Mouse (Mus musculus) small intestine, adult 2 months (tissue): ENCODE data around the gene Hspa12b. TPM values are rescaled to one million over a fixed set of nuclear protein-coding genes. Genes with fewer than 3 reads are reported as not detected.

Experiments used
- H3K27ac ChIP-seq: fragments of 200-500 bp; 2 replicates; pipeline ENCODE4 v1.5.1; 2012; ENCODE audit warnings: low read depth, low read length, control low read depth, inconsistent platforms; ENCODE audit not compliant: insufficient read depth
- H3K27me3 ChIP-seq: fragments of 200-500 bp; 2 replicates; pipeline ENCODE4 v1.6.1; 2012; ENCODE audit warnings: mild to moderate bottlenecking, moderate library complexity, low read length, inconsistent platforms; ENCODE audit not compliant: control insufficient read depth, insufficient read depth
- H3K36me3 ChIP-seq: fragments of 200-500 bp; 2 replicates; pipeline ENCODE4 v1.6.1; 2012; ENCODE audit warnings: mild to moderate bottlenecking, low read length, control low read depth, inconsistent platforms; ENCODE audit not compliant: control insufficient read depth, insufficient read depth
- H3K4me1 ChIP-seq: fragments of 200-500 bp; 2 replicates; pipeline ENCODE4 v1.6.1; 2012; ENCODE audit warnings: low read length, inconsistent platforms, mixed read lengths; ENCODE audit not compliant: control insufficient read depth, insufficient read depth, insufficient read length
- H3K4me3 ChIP-seq: fragments of 200-500 bp; 2 replicates; pipeline ENCODE4 v1.5.1; 2012; ENCODE audit warnings: low read depth, mild to moderate bottlenecking, control low read depth, inconsistent platforms, low read length, moderate library complexity
- CTCF ChIP-seq: fragments of 200-500 bp; IDR thresholded peaks from 2 replicates; pipeline ENCODE4 v1.5.1; 2012; ENCODE audit warnings: low read depth, mild to moderate bottlenecking, control low read depth, inconsistent platforms, low read length, moderate library complexity, mixed read lengths; ENCODE audit not compliant: insufficient replicate concordance, insufficient read length; ENCODE audit errors: extremely low read depth
- POLR2A ChIP-seq: fragments of 200-500 bp; IDR thresholded peaks from 2 replicates; pipeline ENCODE4 v1.6.1; 2012; ENCODE audit warnings: low read depth, mild to moderate bottlenecking, control low read depth, inconsistent platforms, low read length, moderate library complexity
- WGBS: fragments of 180-500 bp; shearing (Covaris S2); methylation state at CpG from one replicate; pipeline ENCODE4 v1.1.7; 2018; 5-methylcytosine and 5-hydroxymethylcytosine counted together
- polyA plus RNA-seq: library from polyadenylated mRNA; depleted of rRNA; stranded (reverse); fragments of >200 nt; gene quantifications from 2 replicates; pipeline ENCODE4 v1.2.3, GENCODE M21; 2012

Gene Hspa12b
- polyA plus RNA-seq, 1 experiment = 3.3 TPM

GRCm38 (mm10) chr2:131160671-131161111 lies 33.6 kb downstream of the Hspa12b start:
- no peak for TF ChIP-seq POLR2A
- no peak for TF ChIP-seq CTCF
- H3K4me1 ChIP-seq = peaks cover 4% of the 10 kb centered on the region
- no peaks in the 10 kb centered on the region for H3K27me3 ChIP-seq
- H3K27ac ChIP-seq = peak overlapping the region; percentile 67
- no peaks in the 10 kb centered on the region for H3K36me3 ChIP-seq
- peak overlapping the region; percentile 66 for H3K4me3 ChIP-seq
- under 1% methylated on average over 17 of the region's 17 CpGs for WGBS

GRCm38 (mm10) chr2:131163924-131164323 lies 36.8 kb downstream of the Hspa12b start:
- H3K36me3 ChIP-seq = no peaks in the 10 kb centered on the region
- peaks cover 4% of the 10 kb centered on the region for H3K4me1 ChIP-seq
- TF ChIP-seq CTCF (no peak), POLR2A (no peak)
- no peak overlapping the region for H3K4me3 ChIP-seq
- H3K27me3 ChIP-seq = no peaks in the 10 kb centered on the region
- no peak overlapping the region for H3K27ac ChIP-seq
- 71% methylated on average over 7 of the region's 7 CpGs for WGBS

- no peak overlapping the region for H3K4me3 ChIP-seq
- TF ChIP-seq POLR2A (no peak), CTCF (no peak)
- no peaks in the 10 kb centered on the region; the same call in 1 of the 2 replicates for H3K4me1 ChIP-seq
- H3K36me3 ChIP-seq = no peaks in the 10 kb centered on the region
- H3K27me3 ChIP-seq = no peaks in the 10 kb centered on the region
- no peak overlapping the region; the same call in 1 of the 2 replicates for H3K27ac ChIP-seq
- 81% methylated on average over 2 of the region's 2 CpGs for WGBS
These were observed 39.1 kb downstream of the Hspa12b start for GRCm38 (mm10) chr2:131166172-131166571.

GRCm38 (mm10) chr2:131167984-131168383 lies 40.9 kb downstream of the Hspa12b start:
- H3K4me1 ChIP-seq = no peaks in the 10 kb centered on the region; the same call in none of the 2 replicates
- WGBS = 63% methylated on average over 6 of the region's 6 CpGs
- H3K36me3 ChIP-seq = no peaks in the 10 kb centered on the region
- no peak overlapping the region for H3K27ac ChIP-seq
- no peak for TF ChIP-seq POLR2A
- no peak for TF ChIP-seq CTCF
- H3K27me3 ChIP-seq = no peaks in the 10 kb centered on the region
- no peak overlapping the region for H3K4me3 ChIP-seq

- no peak for TF ChIP-seq POLR2A
- no peak for TF ChIP-seq CTCF
- Histone ChIP-seq H3K27ac (no peak overlapping the region), H3K27me3 (no peaks in the 10 kb centered on the region), H3K4me1 (no peaks in the 10 kb centered on the region; the same call in none of the 2 replicates), H3K4me3 (no peak overlapping the region), H3K36me3 (no peaks in the 10 kb centered on the region)
- WGBS = 76% methylated on average over 1 of the region's 1 CpGs
These were observed 41.8 kb downstream of the Hspa12b start for GRCm38 (mm10) chr2:131168914-131169313.

GRCm38 (mm10) chr2:131170936-131171335 lies 43.9 kb downstream of the Hspa12b start:
- no peak overlapping the region for H3K27ac ChIP-seq
- H3K27me3 ChIP-seq = no peaks in the 10 kb centered on the region
- H3K4me3 ChIP-seq = peak overlapping the region; percentile 40
- H3K36me3 ChIP-seq = no peaks in the 10 kb centered on the region
- 55% methylated on average over 9 of the region's 9 CpGs for WGBS
- peaks cover 8% of the 10 kb centered on the region for H3K4me1 ChIP-seq
- TF ChIP-seq POLR2A (no peak), CTCF (no peak)

GRCm38 (mm10) chr2:131171401-131172104 lies 44.5 kb downstream of the Hspa12b start:
- 46% methylated on average over 43 of the region's 43 CpGs for WGBS
- peak overlapping the region; percentile 40 for H3K4me3 ChIP-seq

More at GRCm38 (mm10) chr2:131171401-131172104, 44.5 kb downstream of the Hspa12b start:
- Histone ChIP-seq H3K27me3 (no peaks in the 10 kb centered on the region), H3K36me3 (no peaks in the 10 kb centered on the region), H3K27ac (no peak overlapping the region), H3K4me1 (peaks cover 8% of the 10 kb centered on the region)
- no peak for TF ChIP-seq POLR2A
- no peak for TF ChIP-seq CTCF
